Mouse (Mus musculus): ENCODE results near the gene Olfr548-ps1.
"Not testable (repeated sequence)": the region's sequence is repeated elsewhere in the genome, so short reads cannot be mapped to it uniquely, and the experiment has no call there.

The Olfr548-ps1 gene

GRCm38 (mm10) chr7:102540596-102540995, at the start of gene Olfr548-ps1:
Gene Olfr548-ps1, plus strand, starts transcription at chr7:102540896.
- no peak for DNase-seq

- DNase-seq, result not testable (repeated sequence)
Observed at GRCm38 (mm10) chr7:102494416-102494815, 46.3 kb upstream of the Olfr548-ps1 start.

GRCm38 (mm10) chr7:102499473-102499872, 41.2 kb upstream of the Olfr548-ps1 start, which contains the start of gene Olfr545:
Gene Olfr545, minus strand, starts transcription at chr7:102499573.
- no peak for DNase-seq

GRCm38 (mm10) chr7:102501986-102502385, 38.7 kb upstream of the Olfr548-ps1 start:
- no peak for DNase-seq

GRCm38 (mm10) chr7:102506848-102507247, 33.8 kb upstream of the Olfr548-ps1 start:
- peak; percentile 81 for DNase-seq

GRCm38 (mm10) chr7:102508066-102508465, 32.6 kb upstream of the Olfr548-ps1 start:
- DNase-seq, result no peak

GRCm38 (mm10) chr7:102508666-102509065, 32.0 kb upstream of the Olfr548-ps1 start:
- DNase-seq, result no peak

GRCm38 (mm10) chr7:102509726-102510125, 31.0 kb upstream of the Olfr548-ps1 start:
- no peak for DNase-seq

GRCm38 (mm10) chr7:102511927-102512326, 28.8 kb upstream of the Olfr548-ps1 start:
- DNase-seq, result no peak

- peak; percentile 93 for DNase-seq
Observed at GRCm38 (mm10) chr7:102512814-102513435, 27.8 kb upstream of the Olfr548-ps1 start.

GRCm38 (mm10) chr7:102514144-102514543, 26.6 kb upstream of the Olfr548-ps1 start:
- DNase-seq, result no peak

GRCm38 (mm10) chr7:102516261-102517050, 24.2 kb upstream of the Olfr548-ps1 start:
- DNase-seq, result peak; percentile 30

- no peak for DNase-seq
Observed at GRCm38 (mm10) chr7:102517051-102517335, 23.7 kb upstream of the Olfr548-ps1 start.

GRCm38 (mm10) chr7:102529052-102529451, 11.6 kb upstream of the Olfr548-ps1 start:
- no peak for DNase-seq

GRCm38 (mm10) chr7:102534449-102534848, 6.2 kb upstream of the Olfr548-ps1 start, which contains the start of gene Olfr547:
Gene Olfr547, plus strand, starts transcription at chr7:102534749.
- no peak for DNase-seq

GRCm38 (mm10) chr7:102541251-102541650, 555 bp downstream of the Olfr548-ps1 start:
- no peak for DNase-seq

- DNase-seq, result no peak
Observed at GRCm38 (mm10) chr7:102549570-102549969, 8.9 kb downstream of the Olfr548-ps1 start, which contains the start of gene Olfr549. Gene Olfr549, plus strand, starts transcription at chr7:102549870.

GRCm38 (mm10) chr7:102553279-102553678, 12.6 kb downstream of the Olfr548-ps1 start:
- DNase-seq, result no peak

GRCm38 (mm10) chr7:102564999-102565997, 24.6 kb downstream of the Olfr548-ps1 start, which contains the start of gene Trim21:
Gene Trim21, minus strand, starts transcription at chr7:102565486.
- peak; percentile 90 for DNase-seq

GRCm38 (mm10) chr7:102566219-102566618, 25.5 kb downstream of the Olfr548-ps1 start:
- no peak for DNase-seq

- DNase-seq, result no peak
Observed at GRCm38 (mm10) chr7:102571142-102571541, 30.4 kb downstream of the Olfr548-ps1 start, which contains the start of gene Olfr550. Gene Olfr550, plus strand, starts transcription at chr7:102571442.

- DNase-seq, result no peak
Observed at GRCm38 (mm10) chr7:102573174-102573830, 32.6 kb downstream of the Olfr548-ps1 start.

All from kidney, postnatal 10 days (tissue).